In the genomic region with DNA sequence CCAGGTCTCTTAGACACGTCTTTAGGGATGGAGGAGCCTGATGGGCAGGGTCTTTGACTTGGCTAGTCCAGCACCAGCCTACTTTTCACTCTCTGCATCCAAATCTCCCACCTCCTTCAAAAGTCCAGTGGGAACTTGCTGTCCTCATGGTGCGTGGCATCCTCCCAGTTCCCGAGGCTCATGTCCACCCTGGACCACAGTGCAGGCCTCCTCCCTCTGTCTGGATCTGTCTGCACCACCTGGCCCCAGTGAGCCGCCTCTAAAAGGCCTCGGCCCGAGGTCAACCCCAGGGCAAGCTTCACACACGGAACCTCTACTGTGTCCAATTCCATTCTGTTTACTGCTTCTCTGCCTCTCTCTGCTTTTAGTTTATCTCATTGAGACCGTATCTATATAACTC, we compare ENCODE assay signal across 15 mouse cellular contexts. TPM values are rescaled to one million over a fixed set of nuclear protein-coding genes. Genes with fewer than 3 reads are reported as not detected.
"Had no signal": no experiment of that assay in that cellular context is flagged by ENCODE, and none has a peak within 500 bp of the region (broad histone marks: within the 10 kb centered on the region; RNA-seq: fewer than 3 reads in every experiment).

No protein-coding gene starts in this region.

- DNase-seq: kidney, adult 9 months; kidney, postnatal 36 days; liver; liver, embryonic 13.5 days; liver, postnatal 0 days; midbrain, embryonic 14.5 days; right cerebral cortex, postnatal 14 days; thymus, postnatal 36 days had no signal

- H3K36me3 ChIP-seq: liver, embryonic 13.5 days; lung, embryonic 15.5 days had no signal

- H3K9ac ChIP-seq: limb, embryonic 12.5 days; liver, embryonic 13.5 days; liver, postnatal 0 days; lung, embryonic 15.5 days had no signal

- H3K27me3 ChIP-seq: limb, embryonic 12.5 days; liver, embryonic 13.5 days; lung, embryonic 15.5 days had no signal

- H3K4me3 ChIP-seq: layer of hippocampus, adult 2 months; limb, embryonic 12.5 days; liver, embryonic 13.5 days; lung, embryonic 15.5 days had no signal

- H3K27ac ChIP-seq: kidney, postnatal 0 days; layer of hippocampus, adult 2 months; limb, embryonic 12.5 days; liver, embryonic 13.5 days; lung, embryonic 15.5 days had no signal

- H3K4me1 ChIP-seq: lung, embryonic 15.5 days had no signal

RNA-seq across cellular contexts. Expression of a gene that starts 23.2 kb away (rescaled TPM):
- total RNA-seq: megakaryocyte progenitor cell, adult 5-6 weeks had no signal
- polyA plus RNA-seq: liver, embryonic 13.5 days; liver, postnatal 0 days; lung, embryonic 15.5 days had no signal

RNA-seq across cellular contexts. Expression of a gene that starts 52.9 kb away (rescaled TPM):
- total RNA-seq: layer of hippocampus, postnatal 10 days; megakaryocyte progenitor cell, adult 5-6 weeks; monocyte, adult 5-6 weeks had no signal
